Mouse (Mus musculus) ES-Bruce4 (cell line): ENCODE data around the gene Il27.

Source experiments
- CTCF ChIP-seq: IDR thresholded peaks from one replicate; pipeline ENCODE4 v1.8.1; 2011; ENCODE audit warnings: low read depth, low read length
- EP300 ChIP-seq: IDR thresholded peaks from 2 replicates; pipeline ENCODE4 v1.6.1; 2011; ENCODE audit warnings: low read depth, low read length; ENCODE audit not compliant: insufficient read depth
- POLR2A ChIP-seq: IDR thresholded peaks from one replicate; pipeline ENCODE4 v1.8.1; 2011; ENCODE audit warnings: low read length; ENCODE audit not compliant: insufficient read depth

DNA sequence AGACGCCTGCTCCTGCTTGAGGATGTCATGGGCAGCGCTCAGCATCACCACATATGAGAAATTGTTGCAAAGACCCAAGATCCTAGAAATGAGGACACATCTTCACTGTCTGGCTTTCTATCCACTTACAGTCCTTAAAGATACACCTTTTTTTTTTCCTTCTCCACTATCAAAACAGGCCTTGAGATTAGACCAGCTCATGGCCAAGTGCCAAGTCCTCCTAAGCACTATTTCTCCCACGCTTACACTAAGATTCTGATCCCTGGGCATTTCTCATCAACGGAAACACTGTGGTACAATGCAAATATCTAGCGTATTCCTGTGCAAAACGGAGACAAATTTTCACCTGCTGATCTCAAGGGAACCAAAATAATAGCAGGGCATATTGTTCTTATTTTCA is 13.1 kb downstream of the Il27 start:
- TF ChIP-seq POLR2A: no peak
- TF ChIP-seq CTCF: no peak
- no peak for TF ChIP-seq EP300
